Mouse (Mus musculus): ENCODE data around the gene Taf1a. TPM values are rescaled to one million over a fixed set of nuclear protein-coding genes. Genes with fewer than 3 reads are reported as not detected.

Taf1a gene
- polyA plus RNA-seq, 2 experiments = 3.5 to 5.5 TPM

- WGBS (ENCODE audit: insufficient replicate concordance) = 80% methylated on average over 5 of the region's 5 CpGs
- TF ChIP-seq EP300 (IDR thresholded peaks at IDR 0.05; ENCODE audit: low read depth) (no peak), CTCF (IDR thresholded peaks at IDR 0.05; ENCODE audit: low read depth) (no peak)
- Histone ChIP-seq H3K27ac (no peak overlapping the region), H3K9ac (replicated peaks) (no peak overlapping the region), H3K36me3 (replicated peaks; ENCODE audit: control insufficient read depth, insufficient read depth, low read depth) (no peaks in the 10 kb centered on the region; the same call in 1 of the 2 replicates), H3K4me3 (ENCODE audit: insufficient read depth in 1 of 2, low read depth in 2 of 2, low read length in 2 of 2) (no peak overlapping the region), H3K4me1 (replicated peaks; ENCODE audit: control insufficient read depth in 2 of 2, insufficient read depth in 2 of 2, low read length in 1 of 2) (peaks cover 0 to 10% of the 10 kb centered on the region in 2 experiments; a peak in 2 of 4 replicates), H3K27me3 (ENCODE audit: control insufficient read depth, insufficient read depth, low read length) (peaks cover 8% of the 10 kb centered on the region), H3K9me3 (ENCODE audit: control insufficient read depth, low read length) (no peaks in the 10 kb centered on the region), H3K4me2 (ENCODE audit: low read depth) (no peak overlapping the region)
- DNase-seq (ENCODE audit: low read depth in 3 of 3, low spot score in 3 of 3) = no peak
- ATAC-seq (ENCODE audit: insufficient read depth) = no peak
Observed at GRCm38 (mm10) chr1:183366361-183366760, 22.4 kb upstream of the Taf1a start.

DNA sequence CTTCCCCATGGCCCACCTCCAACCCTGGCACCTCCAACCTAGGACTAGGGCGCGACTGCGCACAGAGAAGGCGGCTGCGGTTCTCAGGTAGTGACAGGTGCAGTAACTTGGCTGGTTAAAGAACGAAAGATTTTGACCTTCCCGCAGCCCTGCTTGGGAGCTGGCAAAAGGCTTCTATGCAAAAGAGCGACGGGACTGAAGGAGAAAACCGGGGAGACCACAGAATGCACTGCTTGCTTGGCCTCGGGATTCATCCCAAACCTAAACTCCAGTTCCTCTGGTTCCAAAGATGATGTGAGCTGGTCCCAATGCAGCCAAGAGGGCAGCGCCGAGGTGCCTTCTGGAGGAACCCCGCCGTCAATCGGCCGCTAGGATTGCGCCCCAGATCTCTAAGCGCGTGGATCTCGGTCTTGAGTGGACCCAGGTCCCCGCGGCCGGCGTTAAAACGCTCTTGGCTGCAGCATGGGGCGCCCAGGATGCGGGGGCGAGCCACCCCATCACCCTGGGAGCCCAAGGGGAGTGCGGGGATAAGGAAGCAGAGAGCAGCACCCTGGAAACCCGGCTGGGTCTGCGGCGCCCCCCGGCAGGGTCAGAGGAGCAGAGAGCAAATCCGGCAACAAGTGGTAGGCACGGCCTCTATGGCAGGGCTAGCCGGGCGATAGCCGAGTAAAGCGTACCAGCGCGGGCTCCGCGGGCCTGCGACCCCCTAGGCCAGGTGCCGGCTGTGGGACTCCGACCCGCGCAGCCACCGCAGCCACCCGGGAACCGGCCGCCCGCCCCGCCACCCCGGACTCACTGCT is 20.0 kb upstream of the Taf1a start:
- Histone ChIP-seq H3K27ac (no peak overlapping the region), H3K9ac (replicated peaks) (peak overlapping the region; percentile 79), H3K4me3 (ENCODE audit: insufficient read depth in 1 of 2, low read depth in 2 of 2, low read length in 2 of 2) (peak overlapping the region; percentile 71 to 82), H3K9me3 (ENCODE audit: control insufficient read depth, low read length) (no peaks in the 10 kb centered on the region), H3K36me3 (replicated peaks; ENCODE audit: control insufficient read depth, insufficient read depth, low read depth) (no peaks in the 10 kb centered on the region), H3K27me3 (ENCODE audit: control insufficient read depth, insufficient read depth, low read length) (peaks cover 8% of the 10 kb centered on the region), H3K4me2 (ENCODE audit: low read depth) (peak overlapping the region; percentile 97), H3K4me1 (replicated peaks; ENCODE audit: control insufficient read depth in 2 of 2, insufficient read depth in 2 of 2, low read length in 1 of 2) (peaks cover 0 to 8% of the 10 kb centered on the region in 2 experiments; a peak in 2 of 4 replicates)
- DNase-seq (ENCODE audit: low read depth in 3 of 3, low spot score in 3 of 3) = no peak
- ATAC-seq (ENCODE audit: insufficient read depth) = peak; percentile 59
- 4% methylated on average over 56 of the region's 56 CpGs for WGBS (ENCODE audit: insufficient replicate concordance)
- TF ChIP-seq CTCF (IDR thresholded peaks at IDR 0.05; ENCODE audit: low read depth) (no peak; the same call in 1 of the 2 replicates), EP300 (IDR thresholded peaks at IDR 0.05; ENCODE audit: low read depth) (no peak)

GRCm38 (mm10) chr1:183369427-183370014 is 19.3 kb upstream of the Taf1a start, which contains the start of gene Mia3:
Gene Mia3, minus strand, starts transcription at chr1:183369553.
- Histone ChIP-seq H3K27me3 (ENCODE audit: control insufficient read depth, insufficient read depth, low read length) (peaks cover 8% of the 10 kb centered on the region), H3K36me3 (replicated peaks; ENCODE audit: control insufficient read depth, insufficient read depth, low read depth) (no peaks in the 10 kb centered on the region), H3K27ac (no peak within 1 kb of the TSS), H3K9ac (replicated peaks) (peak within 1 kb of the TSS; percentile 79), H3K4me1 (replicated peaks; ENCODE audit: control insufficient read depth in 2 of 2, insufficient read depth in 2 of 2, low read length in 1 of 2) (peaks cover 0 to 8% of the 10 kb centered on the region in 2 experiments; a peak in 2 of 4 replicates), H3K4me2 (ENCODE audit: low read depth) (peak within 1 kb of the TSS; percentile 97), H3K4me3 (ENCODE audit: insufficient read depth in 1 of 2, low read depth in 2 of 2, low read length in 2 of 2) (peak within 1 kb of the TSS; percentile 71 to 82), H3K9me3 (ENCODE audit: control insufficient read depth, low read length) (no peaks in the 10 kb centered on the region)
- ATAC-seq (ENCODE audit: insufficient read depth) (peak; percentile 99), DNase-seq (ENCODE audit: low read depth in 3 of 3, low spot score in 3 of 3) (peak; percentile 75 to 76 (median 76))
- WGBS (ENCODE audit: insufficient replicate concordance) = 1% methylated on average over 39 of the region's 51 CpGs
- peak; percentile 33 for TF ChIP-seq CTCF (IDR thresholded peaks at IDR 0.05; ENCODE audit: low read depth)
- no peak for TF ChIP-seq EP300 (IDR thresholded peaks at IDR 0.05; ENCODE audit: low read depth)

GRCm38 (mm10) chr1:183374728-183375127 is 14.1 kb upstream of the Taf1a start:
- no peaks in the 10 kb centered on the region; the same call in 1 of the 2 replicates for H3K9me3 ChIP-seq (ENCODE audit: control insufficient read depth, low read length)
- H3K9ac ChIP-seq (replicated peaks) = no peak overlapping the region
- peaks cover 0 to 10% of the 10 kb centered on the region in 2 experiments; a peak in 2 of 4 replicates for H3K4me1 ChIP-seq (replicated peaks; ENCODE audit: control insufficient read depth in 2 of 2, insufficient read depth in 2 of 2, low read length in 1 of 2)
- ATAC-seq (ENCODE audit: insufficient read depth) = no peak
- H3K27me3 ChIP-seq (ENCODE audit: control insufficient read depth, insufficient read depth, low read length) = no peaks in the 10 kb centered on the region
- no peak overlapping the region for H3K4me3 ChIP-seq (ENCODE audit: insufficient read depth in 1 of 2, low read depth in 2 of 2, low read length in 2 of 2)
- no peak overlapping the region for H3K4me2 ChIP-seq (ENCODE audit: low read depth)
- no peaks in the 10 kb centered on the region for H3K36me3 ChIP-seq (replicated peaks; ENCODE audit: control insufficient read depth, insufficient read depth, low read depth)
- no peak for DNase-seq (ENCODE audit: low read depth in 3 of 3, low spot score in 3 of 3)
- peak; percentile 31; the same call in 1 of the 2 replicates for TF ChIP-seq CTCF (IDR thresholded peaks at IDR 0.05; ENCODE audit: low read depth)
- TF ChIP-seq EP300 (IDR thresholded peaks at IDR 0.05; ENCODE audit: low read depth) = no peak
- WGBS (ENCODE audit: insufficient replicate concordance) = 62% methylated on average over 5 of the region's 5 CpGs
- H3K27ac ChIP-seq = no peak overlapping the region

DNA sequence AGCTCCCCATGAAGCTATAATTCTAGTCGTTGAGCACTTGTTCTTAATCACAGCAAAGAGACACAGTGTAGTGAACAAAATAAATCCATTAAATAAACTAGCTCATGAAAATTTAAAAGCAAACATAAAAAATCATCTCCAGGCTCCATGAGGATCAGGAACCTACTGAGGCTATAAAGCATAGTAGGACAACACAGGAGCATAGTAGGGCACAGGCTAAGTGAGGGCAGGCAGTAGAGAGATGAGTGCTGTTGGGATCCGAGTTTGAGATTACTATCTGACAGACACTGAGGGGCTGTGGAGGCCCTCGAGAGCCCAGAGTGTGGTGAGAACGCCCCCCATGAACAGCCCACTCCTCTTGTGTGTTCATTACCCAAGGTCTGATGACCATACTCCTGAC is 11.7 kb upstream of the Taf1a start:
- H3K27ac ChIP-seq = no peak overlapping the region
- H3K9me3 ChIP-seq (ENCODE audit: control insufficient read depth, low read length) = no peaks in the 10 kb centered on the region; the same call in 1 of the 2 replicates
- DNase-seq (ENCODE audit: low read depth in 3 of 3, low spot score in 3 of 3) = no peak
- H3K4me3 ChIP-seq (ENCODE audit: insufficient read depth in 1 of 2, low read depth in 2 of 2, low read length in 2 of 2) = no peak overlapping the region
- no peaks in the 10 kb centered on the region for H3K27me3 ChIP-seq (ENCODE audit: control insufficient read depth, insufficient read depth, low read length)
- peaks cover 0 to 5% of the 10 kb centered on the region in 2 experiments; a peak in 2 of 4 replicates for H3K4me1 ChIP-seq (replicated peaks; ENCODE audit: control insufficient read depth in 2 of 2, insufficient read depth in 2 of 2, low read length in 1 of 2)
- TF ChIP-seq EP300 (IDR thresholded peaks at IDR 0.05; ENCODE audit: low read depth) (no peak), CTCF (IDR thresholded peaks at IDR 0.05; ENCODE audit: low read depth) (no peak)
- no peak for ATAC-seq (ENCODE audit: insufficient read depth)
- no peak overlapping the region for H3K9ac ChIP-seq (replicated peaks)
- 52% methylated on average over 4 of the region's 4 CpGs for WGBS (ENCODE audit: insufficient replicate concordance)
- H3K36me3 ChIP-seq (replicated peaks; ENCODE audit: control insufficient read depth, insufficient read depth, low read depth) = no peaks in the 10 kb centered on the region
- H3K4me2 ChIP-seq (ENCODE audit: low read depth) = no peak overlapping the region
